ENCODE assay signal across 9 mouse cellular contexts in genomic region chr11:53761822-53762221, GRCm38 (mm10). TPM values are rescaled to one million over a fixed set of nuclear protein-coding genes. Genes with fewer than 3 reads are reported as not detected.
DNase-seq lines count a peak whose midpoint lies in the region; ATAC-seq and TF ChIP-seq lines count a peak whose summit lies in the region.
"Had no signal": no experiment of that assay in that cellular context is flagged by ENCODE, and none has a peak within 500 bp of the region (broad histone marks: within the 10 kb centered on the region; RNA-seq: fewer than 3 reads in every experiment).

No protein-coding gene starts in this region.

- TF ChIP-seq CTCF in kidney, postnatal 0 days (IDR thresholded peaks at IDR 0.05; ENCODE audit: low read depth), result no peak

- no peaks in the 10 kb centered on the region for H3K9me3 ChIP-seq in limb, embryonic 12.5 days
- H3K9me3 ChIP-seq in limb, embryonic 10.5 days (replicated peaks), result no peaks in the 10 kb centered on the region
- no peaks in the 10 kb centered on the region for H3K9me3 ChIP-seq in kidney, postnatal 0 days (replicated peaks; ENCODE audit: low read length)

- 58% methylated on average over 2 of the region's 2 CpGs for whole genome bisulfite sequencing in limb, embryonic 12.5 days
- 63% methylated on average over 2 of the region's 2 CpGs for WGBS in limb, embryonic 10.5 days
- WGBS in kidney, postnatal 0 days, result 30% methylated on average over 2 of the region's 2 CpGs

- H3K27ac ChIP-seq in limb, embryonic 12.5 days, result no peak overlapping the region
- no peak overlapping the region for H3K27ac ChIP-seq in limb, embryonic 10.5 days
- H3K27ac ChIP-seq in kidney, postnatal 0 days, result peak overlapping the region; percentile 97

- H3K9ac ChIP-seq in limb, embryonic 12.5 days (replicated peaks), result no peak overlapping the region
- no peak overlapping the region for H3K9ac ChIP-seq in kidney, postnatal 0 days (ENCODE audit: low read depth, low read length)

- peaks cover 15% of the 10 kb centered on the region for H3K27me3 ChIP-seq in limb, embryonic 12.5 days
- peaks cover 63% of the 10 kb centered on the region for H3K27me3 ChIP-seq in limb, embryonic 10.5 days (ENCODE audit: low read depth, poor library complexity, severe bottlenecking)
- no peaks in the 10 kb centered on the region for H3K27me3 ChIP-seq in kidney, postnatal 0 days (ENCODE audit: insufficient read depth, low read length)

- H3K4me1 ChIP-seq in limb, embryonic 12.5 days (replicated peaks), result peaks cover 60% of the 10 kb centered on the region
- H3K4me1 ChIP-seq in limb, embryonic 10.5 days, result peaks cover 60% of the 10 kb centered on the region
- H3K4me1 ChIP-seq in kidney, postnatal 0 days (replicated peaks; ENCODE audit: insufficient read depth, low read length), result peaks cover 40% of the 10 kb centered on the region

- no peaks in the 10 kb centered on the region for H3K36me3 ChIP-seq in limb, embryonic 12.5 days
- no peaks in the 10 kb centered on the region for H3K36me3 ChIP-seq in limb, embryonic 10.5 days
- no peaks in the 10 kb centered on the region for H3K36me3 ChIP-seq in kidney, postnatal 0 days (ENCODE audit: insufficient read depth, low read length)

- 0 out of 2 replicates have a peak overlapping the region, but pooled peaks have one; percentile 73 for H3K4me2 ChIP-seq in limb, embryonic 12.5 days
- no peak overlapping the region for H3K4me2 ChIP-seq in kidney, postnatal 0 days (ENCODE audit: low read length)

- H3K4me3 ChIP-seq in limb, embryonic 12.5 days (replicated peaks), result no peak overlapping the region
- H3K4me3 ChIP-seq in limb, embryonic 10.5 days, result no peak overlapping the region
- no peak overlapping the region for H3K4me3 ChIP-seq in kidney, postnatal 0 days (replicated peaks; ENCODE audit: low read depth, low read length)

- ATAC-seq in limb, embryonic 12.5 days (ENCODE audit: insufficient number of reproducible peaks, insufficient read depth, low FRiP score, low TSS enrichment, low read depth), result no peak
- peak; percentile 50 for ATAC-seq in kidney, postnatal 0 days (replicated peaks; ENCODE audit: low FRiP score, low read depth)

- DNase-seq in limb, embryonic 10.5 days (ENCODE audit: low spot score), result no peak
- DNase-seq in adrenal gland, postnatal 14 days, result peak; percentile 96
- peak; percentile 79 for DNase-seq in heart, adult 8-10 months (ENCODE audit: low spot score)
- DNase-seq in kidney, postnatal 0 days (ENCODE audit: low spot score), result peak; percentile 70
- peak; percentile 71 for DNase-seq in ovary, adult 18-20 months (ENCODE audit: low spot score)
- no peak for DNase-seq in thymus, adult 18-20 months
- no peak for DNase-seq in left cerebral cortex, adult 9 months (ENCODE audit: low spot score in 2 of 2)

RNA-seq across cellular contexts. Expression of gene Irf1, which starts 8.0 kb away (rescaled TPM):
- 8.4 and 8.5 TPM in 2 replicates for polyA plus RNA-seq in limb, embryonic 12.5 days (2016; fragmentation: Nextera tagmentation; extraction: Ambion mirVana)
- polyA plus RNA-seq in limb, embryonic 10.5 days (2016; fragmentation: Nextera tagmentation; extraction: Ambion mirVana), result 5.0 and 8.2 TPM in 2 replicates
- total RNA-seq in adrenal gland, postnatal 14 days (2021), result 19.6 and 32.7 TPM in 2 replicates
- total RNA-seq in heart, adult 8-10 months (2022), result 10 to 100 TPM; 15.7 to 20.1 (median 17.2) TPM
- polyA plus RNA-seq in kidney, postnatal 0 days (2015; fragmentation: Nextera tagmentation; extraction: Ambion mirVana), result 14.0 and 17.9 TPM in 2 replicates

RNA-seq across cellular contexts. Expression of gene Gm17334, which starts 11.2 kb away (rescaled TPM):
- polyA plus RNA-seq in limb, embryonic 12.5 days (2016; fragmentation: Nextera tagmentation; extraction: Ambion mirVana), result 0.31 TPM in 1 of 2 replicates, not detected in the other
- not detected in 2 replicates for polyA plus RNA-seq in limb, embryonic 10.5 days (2016; fragmentation: Nextera tagmentation; extraction: Ambion mirVana)
- 0.37 and 0.41 TPM in 2 replicates for total RNA-seq in adrenal gland, postnatal 14 days (2021)
- total RNA-seq in heart, adult 8-10 months (2022), result under 1 TPM; 0.40 to 0.60 (median 0.45) TPM
- 0.20 and 0.21 TPM in 2 replicates for polyA plus RNA-seq in kidney, postnatal 0 days (2015; fragmentation: Nextera tagmentation; extraction: Ambion mirVana)

RNA-seq across cellular contexts. Expression of gene Il5, which starts 41.2 kb away (rescaled TPM):
- not detected in 2 replicates for polyA plus RNA-seq in limb, embryonic 12.5 days (2016; fragmentation: Nextera tagmentation; extraction: Ambion mirVana)
- not detected in 2 replicates for polyA plus RNA-seq in limb, embryonic 10.5 days (2016; fragmentation: Nextera tagmentation; extraction: Ambion mirVana)
- total RNA-seq in adrenal gland, postnatal 14 days (2021), result not detected in 2 replicates
- total RNA-seq in heart, adult 8-10 months (2022), result under 1 TPM in 1 of 4 experiments, not detected in 3; 0.16 TPM
- not detected in 2 replicates for polyA plus RNA-seq in kidney, postnatal 0 days (2015; fragmentation: Nextera tagmentation; extraction: Ambion mirVana)
- total RNA-seq: hematopoietic stem cell, adult 5-6 weeks had no signal

RNA-seq across cellular contexts. Expression of gene Rad50, which starts 54.7 kb away (rescaled TPM):
- polyA plus RNA-seq in limb, embryonic 12.5 days (2016; fragmentation: Nextera tagmentation; extraction: Ambion mirVana), result 30.1 and 30.5 TPM in 2 replicates
- polyA plus RNA-seq in limb, embryonic 10.5 days (2016; fragmentation: Nextera tagmentation; extraction: Ambion mirVana), result 24.2 and 28.1 TPM in 2 replicates
- total RNA-seq in adrenal gland, postnatal 14 days (2021), result 15.8 and 17.7 TPM in 2 replicates
- 1 to 10 TPM; 6.4 to 9.5 (median 7.3) TPM for total RNA-seq in heart, adult 8-10 months (2022)
- polyA plus RNA-seq in kidney, postnatal 0 days (2015; fragmentation: Nextera tagmentation; extraction: Ambion mirVana), result 21.3 and 21.6 TPM in 2 replicates

Comparison
In these comparisons a context has a peak if more than half of its experiments do, and no peak if none do; other contexts are left out.
1. DNase-seq: peak in adrenal gland, postnatal 14 days (single experiment), heart, adult 8-10 months (single experiment), kidney, postnatal 0 days (single experiment) and ovary, adult 18-20 months (single experiment); none in limb, embryonic 10.5 days (single experiment), thymus, adult 18-20 months (0 of 2) and left cerebral cortex, adult 9 months (0 of 2).